Mouse (Mus musculus) C2C12 (cell line): ENCODE data around the gene Dot1l.

Experiments used
- CTCF ChIP-seq: IDR thresholded peaks from one replicate; pipeline ENCODE4 v1.5.1; 2011; ENCODE audit not compliant: control insufficient read depth, insufficient read depth, insufficient read length
- USF1 ChIP-seq: IDR thresholded peaks from one replicate; pipeline ENCODE4 v1.6.1; 2011; ENCODE audit warnings: low read depth, mild to moderate bottlenecking, control low read depth, moderate library complexity

DNA sequence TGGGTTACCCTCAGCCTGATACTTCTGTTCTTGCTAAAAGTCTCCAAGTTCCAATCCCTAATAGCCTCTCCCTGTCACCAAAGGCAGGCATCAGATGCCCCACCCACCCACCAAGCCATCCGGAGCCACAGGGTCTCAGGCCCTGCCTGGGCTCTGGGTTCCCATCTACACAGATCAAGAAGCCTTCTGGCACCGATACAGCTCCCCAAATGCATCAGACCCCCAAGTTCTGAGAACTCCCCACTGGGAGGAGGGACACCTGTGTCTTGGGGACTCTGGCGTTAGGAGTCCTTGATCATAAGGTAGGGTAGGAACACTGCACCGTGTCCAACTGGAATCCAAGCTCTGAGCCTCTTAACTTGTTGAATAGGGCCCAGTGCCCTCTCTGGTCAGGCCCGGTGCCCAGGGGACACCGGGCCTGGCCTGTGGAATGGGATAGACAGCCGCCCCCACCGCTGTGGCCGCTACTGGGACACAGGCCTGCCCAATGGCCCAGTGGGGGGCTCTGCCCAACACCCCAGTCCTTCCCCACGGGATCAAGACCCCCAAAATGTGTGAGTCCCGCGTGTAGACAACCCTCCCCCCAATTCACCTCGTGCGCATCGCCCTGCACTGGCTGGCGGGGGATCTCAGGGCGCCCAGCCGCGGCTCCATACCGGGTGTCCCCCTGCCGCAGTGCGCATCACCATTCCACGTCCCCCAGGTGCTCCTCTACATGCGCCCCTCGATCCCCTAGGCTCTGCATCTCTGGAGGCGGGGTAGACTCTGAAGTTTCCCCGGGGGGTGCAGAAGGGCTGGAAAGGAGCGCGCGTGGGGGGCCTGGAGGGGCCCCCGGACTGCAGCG lies 88.3 kb downstream of the Dot1l start:
- TF ChIP-seq CTCF, result no peak
- TF ChIP-seq USF1, result no peak
